Mouse (Mus musculus): ENCODE measurements around the gene Olfr1082. TPM values are rescaled to one million over a fixed set of nuclear protein-coding genes. Genes with fewer than 3 reads are reported as not detected.
"Not testable (repeated sequence)": the region's sequence is repeated elsewhere in the genome, so short reads cannot be mapped to it uniquely, and the experiment has no call there.

Gene Olfr1082
- total RNA-seq (2015) (not detected in 2 replicates), total RNA-seq (2017) (not detected in 2 replicates)

GRCm38 (mm10) chr2:86598866-86599265 is at the start of gene Olfr1082:
Gene Olfr1082, minus strand, starts transcription at chr2:86598966.
- ATAC-seq (replicated peaks; ENCODE audit: poor library complexity): not testable (repeated sequence)

GRCm38 (mm10) chr2:86639625-86640024 is 40.9 kb upstream of the Olfr1082 start, which contains the start of gene Olfr1084:
Gene Olfr1084, minus strand, starts transcription at chr2:86639725.
- ATAC-seq (replicated peaks; ENCODE audit: poor library complexity): not testable (repeated sequence)

- ATAC-seq (replicated peaks; ENCODE audit: poor library complexity): not testable (repeated sequence)
Measured at GRCm38 (mm10) chr2:86558135-86558534, 40.6 kb downstream of the Olfr1082 start, which contains the start of gene Olfr1080. Gene Olfr1080, minus strand, starts transcription at chr2:86558235.

Other genes with a start within 250 kb of the Olfr1082 start
- gene Olfr1055, start 248.7 kb downstream of the Olfr1082 start, total RNA-seq (2015): not detected in 2 replicates
- not detected in 2 replicates for gene Olfr1055, start 248.7 kb downstream of the Olfr1082 start, total RNA-seq (2017)
- gene Olfr1056, start 236.5 kb downstream of the Olfr1082 start, total RNA-seq (2015): not detected in 2 replicates
- gene Olfr1056, start 236.5 kb downstream of the Olfr1082 start, total RNA-seq (2017): not detected in 2 replicates
- not detected in 2 replicates for gene Olfr1057, start 220.6 kb downstream of the Olfr1082 start, total RNA-seq (2015)
- not detected in 2 replicates for gene Olfr1057, start 220.6 kb downstream of the Olfr1082 start, total RNA-seq (2017)
- not detected in 2 replicates for gene Olfr1058, start 210.4 kb downstream of the Olfr1082 start, total RNA-seq (2015)
- gene Olfr1058, start 210.4 kb downstream of the Olfr1082 start, total RNA-seq (2017): not detected in 2 replicates
- gene Olfr1061, start 184.9 kb downstream of the Olfr1082 start, total RNA-seq (2015): not detected in 2 replicates
- gene Olfr1061, start 184.9 kb downstream of the Olfr1082 start, total RNA-seq (2017): not detected in 2 replicates
- not detected in 2 replicates for gene Olfr1062, start 172.2 kb downstream of the Olfr1082 start, total RNA-seq (2015)
- not detected in 2 replicates for gene Olfr1062, start 172.2 kb downstream of the Olfr1082 start, total RNA-seq (2017)
- not detected in 2 replicates for gene Olfr1065, start 148.4 kb downstream of the Olfr1082 start, total RNA-seq (2015)
- not detected in 2 replicates for gene Olfr1065, start 148.4 kb downstream of the Olfr1082 start, total RNA-seq (2017)
- not detected in 2 replicates for gene Olfr1066, start 142.7 kb downstream of the Olfr1082 start, total RNA-seq (2015)
- gene Olfr1066, start 142.7 kb downstream of the Olfr1082 start, total RNA-seq (2017): not detected in 2 replicates
- not detected in 2 replicates for gene Olfr228, start 111.6 kb downstream of the Olfr1082 start, total RNA-seq (2015)
- gene Olfr228, start 111.6 kb downstream of the Olfr1082 start, total RNA-seq (2017): not detected in 2 replicates
- not detected in 2 replicates for gene Olfr1076, start 90.5 kb downstream of the Olfr1082 start, total RNA-seq (2015)
- not detected in 2 replicates for gene Olfr1076, start 90.5 kb downstream of the Olfr1082 start, total RNA-seq (2017)
- gene Olfr1079, start 56.5 kb downstream of the Olfr1082 start, total RNA-seq (2015): not detected in 2 replicates
- gene Olfr1079, start 56.5 kb downstream of the Olfr1082 start, total RNA-seq (2017): not detected in 2 replicates
- gene Olfr1080, start 40.7 kb downstream of the Olfr1082 start, total RNA-seq (2015): not detected in 2 replicates
- not detected in 2 replicates for gene Olfr1080, start 40.7 kb downstream of the Olfr1082 start, total RNA-seq (2017)
- not detected in 2 replicates for gene Olfr1084, start 40.8 kb upstream of the Olfr1082 start, total RNA-seq (2015)
- gene Olfr1084, start 40.8 kb upstream of the Olfr1082 start, total RNA-seq (2017): not detected in 2 replicates
- gene Olfr1085, start 63.1 kb upstream of the Olfr1082 start, total RNA-seq (2015): not detected in 2 replicates
- gene Olfr1085, start 63.1 kb upstream of the Olfr1082 start, total RNA-seq (2017): not detected in 2 replicates
- not detected in 2 replicates for gene Olfr1086, start 81.1 kb upstream of the Olfr1082 start, total RNA-seq (2015)
- gene Olfr1086, start 81.1 kb upstream of the Olfr1082 start, total RNA-seq (2017): not detected in 2 replicates
- not detected in 2 replicates for gene Olfr1087, start 99.4 kb upstream of the Olfr1082 start, total RNA-seq (2015)
- not detected in 2 replicates for gene Olfr1087, start 99.4 kb upstream of the Olfr1082 start, total RNA-seq (2017)
- gene Olfr1089, start 134.7 kb upstream of the Olfr1082 start, total RNA-seq (2015): not detected in 2 replicates
- not detected in 2 replicates for gene Olfr1089, start 134.7 kb upstream of the Olfr1082 start, total RNA-seq (2017)
- gene Olfr1090, start 160.0 kb upstream of the Olfr1082 start, total RNA-seq (2015): not detected in 2 replicates
- gene Olfr1090, start 160.0 kb upstream of the Olfr1082 start, total RNA-seq (2017): not detected in 2 replicates
- not detected in 2 replicates for gene Olfr1093, start 183.5 kb upstream of the Olfr1082 start, total RNA-seq (2015)
- gene Olfr1093, start 183.5 kb upstream of the Olfr1082 start, total RNA-seq (2017): not detected in 2 replicates
- gene Olfr141, start 211.1 kb upstream of the Olfr1082 start, total RNA-seq (2015): not detected in 2 replicates
- gene Olfr141, start 211.1 kb upstream of the Olfr1082 start, total RNA-seq (2017): not detected in 2 replicates
- not detected in 2 replicates for gene Olfr1094, start 225.7 kb upstream of the Olfr1082 start, total RNA-seq (2015)
- gene Olfr1094, start 225.7 kb upstream of the Olfr1082 start, total RNA-seq (2017): not detected in 2 replicates

Measured in megakaryocyte progenitor cell, adult 5-6 weeks (primary cell).